Mouse (Mus musculus) heart, adult 2 months (tissue): ENCODE measurements around the gene Olfr283. TPM values are rescaled to one million over a fixed set of nuclear protein-coding genes. Genes with fewer than 3 reads are reported as not detected.
"Not testable (repeated sequence)": the region's sequence is repeated elsewhere in the genome, so short reads cannot be mapped to it uniquely, and the experiment has no call there.

Experiments used
- DNase-seq, 2 experiments: peaks; one replicate each; pipeline ENCODE4 v3.0.0; 2021
- H3K27ac ChIP-seq: fragments of 200-600 bp; 2 replicates; pipeline ENCODE4 v1.8.1; 2022
- H3K27me3 ChIP-seq: fragments of 200-500 bp; 2 replicates; pipeline ENCODE4 v1.6.1; 2012; ENCODE audit warnings: mild to moderate bottlenecking, low read length, inconsistent platforms, mixed read lengths; ENCODE audit not compliant: control insufficient read depth, insufficient read depth
- H3K36me3 ChIP-seq: fragments of 200-500 bp; 2 replicates; pipeline ENCODE4 v1.6.1; 2012; ENCODE audit warnings: low read length, inconsistent platforms; ENCODE audit not compliant: control insufficient read depth, insufficient read depth
- H3K4me1 ChIP-seq: fragments of 200-500 bp; 2 replicates; pipeline ENCODE4 v1.6.1; 2011; ENCODE audit warnings: low read length; ENCODE audit not compliant: control insufficient read depth, insufficient read depth
- H3K4me3 ChIP-seq: fragments of 200-600 bp; 2 replicates; pipeline ENCODE4 v1.8.1; 2022
- H3K79me2 ChIP-seq: fragments of 200-500 bp; replicated peaks from 2 replicates; pipeline ENCODE4 v1.6.1; 2012; ENCODE audit warnings: mild to moderate bottlenecking, inconsistent platforms, low read length, moderate library complexity, mixed read lengths; ENCODE audit not compliant: control insufficient read depth, insufficient read depth
- H3K9ac ChIP-seq: fragments of 200-500 bp; 2 replicates; pipeline ENCODE4 v1.6.1; 2012; ENCODE audit warnings: low read depth, mild to moderate bottlenecking, control low read depth, inconsistent platforms, low read length, mixed read lengths
- CTCF ChIP-seq: fragments of 200-600 bp; IDR thresholded peaks from 2 replicates; pipeline ENCODE4 v1.8.1; 2022; ENCODE audit warnings: antibody characterized with exemption, mild to moderate bottlenecking, moderate library complexity
- EP300 ChIP-seq: fragments of 200-500 bp; IDR thresholded peaks from 2 replicates; pipeline ENCODE4 v1.6.1; 2011; ENCODE audit warnings: low read depth, low read length, control low read depth; ENCODE audit not compliant: insufficient read depth
- POLR2A ChIP-seq: fragments of 200-500 bp; IDR thresholded peaks from 2 replicates; pipeline ENCODE4 v1.6.1; 2011; ENCODE audit warnings: mild to moderate bottlenecking, low read depth, low read length, control low read depth; ENCODE audit not compliant: insufficient read depth
- WGBS: fragments of 180-500 bp; shearing (Covaris S2); methylation state at CpG from one replicate; pipeline ENCODE4 v1.1.7; 2018; 5-methylcytosine and 5-hydroxymethylcytosine counted together
- intact Hi-C: fragments of 180-260 bp; cut with DNase I; formaldehyde crosslinking; loops from one replicate; pipeline ENCODE4 v1.15.1; 2025
- polyA plus RNA-seq: library from polyadenylated mRNA; depleted of rRNA; stranded (reverse); fragments of >200 nt; gene quantifications from 2 replicates; pipeline ENCODE4 v1.2.3, GENCODE M21; 2012
- total RNA-seq, 2 experiments: library from RNA; stranded (reverse); gene quantifications; 2 replicates each; pipeline ENCODE4 v1.2.3; 2021

The Olfr283 gene
- total and polyA plus RNA-seq, 3 experiments: not detected

DNA sequence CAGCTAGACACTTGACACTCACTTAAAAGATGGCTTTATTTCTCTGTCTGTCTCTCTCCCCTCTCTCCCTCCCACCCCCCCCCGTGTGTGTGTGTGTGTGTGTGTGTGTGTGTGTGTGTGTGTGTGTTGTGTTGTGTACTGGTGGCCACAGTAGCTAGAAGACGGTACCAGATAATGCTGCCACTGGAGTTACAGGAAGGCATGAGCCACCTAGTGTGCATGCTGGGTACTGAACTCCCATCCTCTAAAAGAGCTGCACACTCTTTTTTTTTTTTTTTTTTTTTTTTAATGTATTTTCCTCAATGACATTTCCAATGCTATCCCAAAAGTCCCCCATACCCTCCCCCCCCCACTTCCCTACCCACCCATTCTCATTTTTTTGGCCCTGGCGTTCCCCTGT lies 36.5 kb upstream of the Olfr283 start:
- H3K27ac ChIP-seq, intact Hi-C loops, H3K9ac ChIP-seq: not testable (repeated sequence)

DNA sequence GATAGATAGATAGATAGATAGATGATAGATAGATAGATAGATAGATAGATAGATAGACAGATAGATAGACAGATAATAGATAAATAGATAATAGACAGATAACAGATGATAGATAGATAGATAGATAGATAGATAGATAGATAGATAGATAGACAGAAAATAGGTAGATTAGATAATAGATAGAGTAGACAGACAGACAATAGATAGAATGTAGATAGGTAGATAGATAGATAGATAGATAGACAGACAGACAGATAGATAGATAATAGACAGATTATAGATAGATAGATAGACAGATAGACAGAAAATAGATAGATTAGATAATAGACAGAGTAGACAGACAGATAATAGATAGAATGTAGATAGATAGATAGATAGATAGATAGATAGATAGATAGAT lies 36.1 kb upstream of the Olfr283 start:
- H3K4me3 ChIP-seq, H3K36me3 ChIP-seq, H3K79me2 ChIP-seq, H3K27me3 ChIP-seq, DNase-seq, H3K9ac ChIP-seq, intact Hi-C loops, H3K27ac ChIP-seq, H3K4me1 ChIP-seq: not testable (repeated sequence)

More for the DNA sequence above, 36.5 kb upstream of the Olfr283 start:
- not testable (repeated sequence) for H3K4me3 ChIP-seq, H3K79me2 ChIP-seq, H3K4me1 ChIP-seq, H3K36me3 ChIP-seq, DNase-seq, H3K27me3 ChIP-seq
- TF ChIP-seq CTCF: peak; percentile 24; the same call in 1 of the 2 replicates
- 36% methylated on average over 3 of the region's 3 CpGs for WGBS

DNA sequence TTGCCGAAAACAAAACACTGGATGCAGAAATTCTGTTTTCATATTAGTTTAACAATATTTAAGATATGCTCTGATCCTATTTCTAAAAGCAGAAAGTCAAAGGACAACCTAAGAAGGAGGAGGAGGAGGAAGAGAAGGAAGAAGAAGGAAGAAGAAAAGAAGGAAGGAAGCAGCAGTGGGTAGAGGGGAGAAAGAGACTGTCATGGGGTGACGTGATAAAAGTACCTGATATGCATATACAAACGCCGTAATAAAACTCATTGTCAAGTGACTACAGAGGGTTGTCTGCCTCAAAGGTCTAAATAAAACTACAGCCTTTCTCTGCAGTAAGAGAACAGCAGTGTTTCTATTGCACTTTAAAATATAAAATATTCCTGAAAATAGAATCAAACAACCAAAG lies 35.2 kb upstream of the Olfr283 start:
- no peak overlapping the region for H3K4me3 ChIP-seq
- H3K36me3 ChIP-seq: no peaks in the 10 kb centered on the region
- no peaks in the 10 kb centered on the region for H3K4me1 ChIP-seq
- TF ChIP-seq CTCF (no peak), POLR2A (no peak), EP300 (no peak)
- intact Hi-C loops: no loop called here
- no peak overlapping the region for H3K9ac ChIP-seq
- no peaks in the 10 kb centered on the region for H3K79me2 ChIP-seq
- WGBS: 72% methylated on average over 4 of the region's 4 CpGs
- H3K27ac ChIP-seq: no peak overlapping the region
- no peaks in the 10 kb centered on the region for H3K27me3 ChIP-seq
- no peak for DNase-seq

DNA sequence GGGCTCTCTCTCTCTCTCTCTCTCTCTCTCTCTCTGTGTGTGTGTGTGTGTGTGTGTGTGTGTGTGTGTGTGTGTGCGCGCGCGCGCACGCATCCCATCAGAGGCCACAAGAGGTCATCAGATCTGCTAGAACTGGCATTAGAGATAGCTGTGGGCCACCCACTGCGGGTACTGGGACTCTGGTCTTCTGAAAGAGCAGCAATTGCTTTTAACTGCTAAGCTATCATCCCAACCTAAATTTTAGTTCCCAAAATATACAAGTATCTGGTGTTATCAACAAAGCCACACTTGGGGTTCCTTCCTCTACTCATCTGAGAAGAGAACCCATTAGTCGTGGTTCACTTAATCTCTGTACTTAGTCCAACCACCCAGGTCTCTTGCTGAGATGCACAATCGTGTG lies 29.5 kb upstream of the Olfr283 start:
- Histone ChIP-seq H3K27me3 (no peaks in the 10 kb centered on the region), H3K4me1 (no peaks in the 10 kb centered on the region), H3K36me3 (no peaks in the 10 kb centered on the region), H3K4me3 (no peak overlapping the region), H3K79me2 (no peaks in the 10 kb centered on the region), H3K27ac (no peak overlapping the region), H3K9ac (no peak overlapping the region)
- WGBS: 93% methylated on average over 9 of the region's 9 CpGs
- intact Hi-C loops: no loop called here
- no peak for DNase-seq
- TF ChIP-seq CTCF (no peak), POLR2A (no peak), EP300 (no peak)

DNA sequence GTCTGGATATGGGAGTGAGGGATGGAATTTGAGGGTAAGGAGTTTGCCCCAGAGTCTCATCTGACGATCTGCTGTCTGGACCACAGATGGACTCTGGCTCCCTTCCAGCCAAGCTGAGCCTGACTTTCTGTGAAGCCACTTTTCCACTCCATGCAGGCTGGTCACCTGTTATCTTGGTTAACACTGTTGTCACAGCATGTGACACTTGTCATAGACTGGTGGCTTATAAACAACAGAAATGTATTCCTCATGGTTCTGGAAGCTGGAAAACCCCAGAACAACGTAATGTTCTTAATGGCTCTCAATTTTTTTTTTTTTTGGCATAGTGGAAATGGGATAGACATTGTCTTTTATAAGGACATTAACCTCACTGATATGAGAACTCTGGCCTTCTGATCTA lies 28.9 kb upstream of the Olfr283 start:
- Histone ChIP-seq H3K4me1 (no peaks in the 10 kb centered on the region), H3K79me2 (no peaks in the 10 kb centered on the region), H3K36me3 (no peaks in the 10 kb centered on the region), H3K9ac (no peak overlapping the region), H3K27me3 (no peaks in the 10 kb centered on the region), H3K4me3 (no peak overlapping the region), H3K27ac (no peak overlapping the region)
- intact Hi-C loops: no loop called here
- DNase-seq: no peak
- TF ChIP-seq CTCF (no peak), EP300 (no peak), POLR2A (no peak)
- 85% methylated on average over 2 of the region's 2 CpGs for WGBS

DNA sequence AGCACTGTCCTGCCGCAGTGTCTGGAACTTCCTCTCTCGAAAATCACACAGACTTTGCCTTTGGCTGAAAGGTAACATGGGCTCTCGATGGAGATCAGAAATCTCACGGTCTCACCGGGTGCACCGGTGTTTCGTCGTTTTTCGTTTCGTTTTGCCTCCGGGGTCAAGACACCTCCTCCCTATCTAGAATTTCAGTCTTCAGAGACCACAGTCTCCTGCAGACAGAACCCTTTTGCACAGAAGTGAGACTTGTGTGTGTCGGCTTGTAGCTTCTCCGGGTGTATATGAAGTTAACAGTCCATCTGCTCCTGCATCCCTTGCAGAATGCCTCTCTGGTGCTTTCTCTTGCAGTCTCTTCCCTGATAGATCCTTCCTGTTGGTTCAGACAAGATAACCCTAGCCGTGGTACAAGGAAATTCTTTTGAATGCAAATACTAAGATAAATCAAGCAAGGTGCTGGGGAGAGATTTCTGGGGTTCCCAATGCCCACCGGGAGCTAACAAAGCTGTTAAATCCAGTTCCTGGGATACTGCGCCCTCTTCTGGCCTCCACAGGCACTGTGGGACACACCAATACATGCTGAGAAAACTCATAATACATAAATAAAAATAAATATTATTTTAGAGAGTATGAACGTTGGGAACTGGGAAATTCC lies 27.8 kb upstream of the Olfr283 start:
- TF ChIP-seq CTCF: peak; percentile 54
- TF ChIP-seq EP300: no peak
- H3K4me3 ChIP-seq: no peak overlapping the region; the same call in 1 of the 2 replicates
- no peak overlapping the region for H3K9ac ChIP-seq
- 59% methylated on average over 17 of the region's 17 CpGs for WGBS
- no peaks in the 10 kb centered on the region for H3K4me1 ChIP-seq
- no peaks in the 10 kb centered on the region for H3K79me2 ChIP-seq
- H3K27ac ChIP-seq: no peak overlapping the region
- peak in 1 of 2 experiments; percentile 27 for DNase-seq
- intact Hi-C loops: no loop called here
- H3K36me3 ChIP-seq: no peaks in the 10 kb centered on the region
- H3K27me3 ChIP-seq: no peaks in the 10 kb centered on the region
